Mouse (Mus musculus): ENCODE measurements around the gene Gm10644.
"Not testable (repeated sequence)": the region's sequence is repeated elsewhere in the genome, so short reads cannot be mapped to it uniquely, and the experiment has no call there.

The Gm10644 gene

DNA sequence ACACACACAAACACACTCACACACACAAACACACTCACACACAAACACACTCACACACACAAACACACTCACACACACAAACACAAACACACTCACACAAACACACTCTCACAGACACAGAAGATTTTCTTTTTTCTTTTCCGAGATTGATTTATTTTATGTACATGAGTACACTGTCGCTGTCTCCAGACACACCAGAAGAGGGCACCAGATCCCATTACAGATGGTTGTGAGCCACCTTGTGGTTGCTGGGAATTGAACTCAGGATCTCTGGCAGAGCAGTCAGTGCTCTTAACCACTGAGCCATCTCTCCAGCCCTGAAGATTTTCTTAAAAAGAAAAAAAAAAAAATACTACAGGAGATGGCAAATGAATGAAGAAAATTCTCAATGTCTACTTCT, 28.2 kb upstream of the Gm10644 start:
- not testable (repeated sequence) for H3K4me3 ChIP-seq (replicated peaks; ENCODE audit: low read length); H3K27me3 ChIP-seq (ENCODE audit: insufficient read depth, low read length); H3K9me3 ChIP-seq (ENCODE audit: low read length); H3K4me1 ChIP-seq (replicated peaks; ENCODE audit: low read depth, low read length)
- H3K36me3 ChIP-seq (ENCODE audit: insufficient read depth, low read length): peaks cover 76% of the 10 kb centered on the region
- peak; percentile 20 for TF ChIP-seq CTCF (conservative IDR thresholded peaks at IDR 0.05; ENCODE audit: low read length)

- H3K36me3 ChIP-seq (ENCODE audit: insufficient read depth, low read length): peaks cover 68% of the 10 kb centered on the region
- H3K4me3 ChIP-seq (replicated peaks; ENCODE audit: low read length): no peak overlapping the region
- TF ChIP-seq NANOG (IDR thresholded peaks at IDR 0.05; ENCODE audit: borderline replicate concordance, low read length) (no peak), POU5F1 (IDR thresholded peaks at IDR 0.05; ENCODE audit: borderline replicate concordance, low read length) (no peak), CTCF (conservative IDR thresholded peaks at IDR 0.05; ENCODE audit: low read length) (no peak)
- no peaks in the 10 kb centered on the region for H3K9me3 ChIP-seq (ENCODE audit: low read length)
- H3K4me1 ChIP-seq (replicated peaks; ENCODE audit: low read depth, low read length): peaks cover 10% of the 10 kb centered on the region
- no peaks in the 10 kb centered on the region for H3K27me3 ChIP-seq (ENCODE audit: insufficient read depth, low read length)
Observed at GRCm38 (mm10) chr8:83982449-83982848, 27.4 kb upstream of the Gm10644 start.

DNA sequence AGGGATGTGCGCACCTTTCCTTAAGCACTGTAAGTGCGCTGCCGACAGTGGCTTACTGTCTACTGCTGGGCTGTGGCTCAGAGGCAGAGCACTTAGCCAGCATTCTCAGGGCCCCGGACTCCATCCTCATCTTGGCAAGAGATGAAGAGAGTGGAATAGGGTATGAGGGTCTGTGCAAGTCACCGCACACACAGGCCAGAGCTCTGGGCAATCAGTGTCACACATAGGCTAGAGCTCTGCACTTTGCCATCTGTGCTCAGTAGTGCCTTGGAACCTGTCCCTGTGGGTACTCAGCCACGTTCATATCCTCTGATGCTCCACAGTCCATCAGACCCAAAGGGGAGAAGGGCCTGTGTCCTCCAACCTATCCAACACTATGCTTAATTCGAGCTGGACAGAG, 26.5 kb upstream of the Gm10644 start:
- peaks cover 61% of the 10 kb centered on the region for H3K36me3 ChIP-seq (ENCODE audit: insufficient read depth, low read length)
- H3K4me3 ChIP-seq (replicated peaks; ENCODE audit: low read length): no peak overlapping the region
- TF ChIP-seq CTCF (conservative IDR thresholded peaks at IDR 0.05; ENCODE audit: low read length) (no peak), POU5F1 (IDR thresholded peaks at IDR 0.05; ENCODE audit: borderline replicate concordance, low read length) (no peak), NANOG (IDR thresholded peaks at IDR 0.05; ENCODE audit: borderline replicate concordance, low read length) (no peak)
- peaks cover 17% of the 10 kb centered on the region for H3K4me1 ChIP-seq (replicated peaks; ENCODE audit: low read depth, low read length)
- H3K27me3 ChIP-seq (ENCODE audit: insufficient read depth, low read length): no peaks in the 10 kb centered on the region
- no peaks in the 10 kb centered on the region for H3K9me3 ChIP-seq (ENCODE audit: low read length)

GRCm38 (mm10) chr8:83980845-83981244, 25.8 kb upstream of the Gm10644 start:
- Histone ChIP-seq H3K9me3 (ENCODE audit: low read length) (no peaks in the 10 kb centered on the region), H3K4me3 (replicated peaks; ENCODE audit: low read length) (no peak overlapping the region), H3K36me3 (ENCODE audit: insufficient read depth, low read length) (peaks cover 54% of the 10 kb centered on the region), H3K4me1 (replicated peaks; ENCODE audit: low read depth, low read length) (peaks cover 17% of the 10 kb centered on the region), H3K27me3 (ENCODE audit: insufficient read depth, low read length) (no peaks in the 10 kb centered on the region)
- TF ChIP-seq NANOG (IDR thresholded peaks at IDR 0.05; ENCODE audit: borderline replicate concordance, low read length) (no peak), CTCF (conservative IDR thresholded peaks at IDR 0.05; ENCODE audit: low read length) (no peak), POU5F1 (IDR thresholded peaks at IDR 0.05; ENCODE audit: borderline replicate concordance, low read length) (no peak)

DNA sequence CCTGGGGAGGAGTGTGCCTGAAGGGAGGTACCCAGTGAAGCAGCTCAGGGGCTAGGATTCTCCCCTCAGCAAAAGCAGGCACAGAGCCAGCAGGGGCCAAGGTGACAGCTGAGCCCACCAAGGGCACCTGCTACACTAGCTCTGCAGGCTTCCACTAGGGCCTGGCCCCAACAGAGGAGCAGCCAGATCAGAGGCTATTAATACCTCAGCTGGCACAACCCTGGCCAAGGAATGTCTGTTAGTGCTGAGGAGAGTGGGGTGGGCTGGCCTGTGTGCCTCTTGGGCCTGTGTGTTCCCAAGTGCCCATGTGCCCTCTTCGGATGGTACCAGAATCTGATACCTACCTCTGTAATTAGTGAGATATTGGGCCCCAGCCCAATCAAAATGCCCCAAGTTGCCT, 25.2 kb upstream of the Gm10644 start:
- TF ChIP-seq NANOG (IDR thresholded peaks at IDR 0.05; ENCODE audit: borderline replicate concordance, low read length) (no peak), POU5F1 (IDR thresholded peaks at IDR 0.05; ENCODE audit: borderline replicate concordance, low read length) (no peak), CTCF (conservative IDR thresholded peaks at IDR 0.05; ENCODE audit: low read length) (no peak)
- peaks cover 51% of the 10 kb centered on the region for H3K36me3 ChIP-seq (ENCODE audit: insufficient read depth, low read length)
- H3K4me3 ChIP-seq (replicated peaks; ENCODE audit: low read length): no peak overlapping the region
- peaks cover 17% of the 10 kb centered on the region for H3K4me1 ChIP-seq (replicated peaks; ENCODE audit: low read depth, low read length)
- no peaks in the 10 kb centered on the region for H3K27me3 ChIP-seq (ENCODE audit: insufficient read depth, low read length)
- no peaks in the 10 kb centered on the region for H3K9me3 ChIP-seq (ENCODE audit: low read length)

DNA sequence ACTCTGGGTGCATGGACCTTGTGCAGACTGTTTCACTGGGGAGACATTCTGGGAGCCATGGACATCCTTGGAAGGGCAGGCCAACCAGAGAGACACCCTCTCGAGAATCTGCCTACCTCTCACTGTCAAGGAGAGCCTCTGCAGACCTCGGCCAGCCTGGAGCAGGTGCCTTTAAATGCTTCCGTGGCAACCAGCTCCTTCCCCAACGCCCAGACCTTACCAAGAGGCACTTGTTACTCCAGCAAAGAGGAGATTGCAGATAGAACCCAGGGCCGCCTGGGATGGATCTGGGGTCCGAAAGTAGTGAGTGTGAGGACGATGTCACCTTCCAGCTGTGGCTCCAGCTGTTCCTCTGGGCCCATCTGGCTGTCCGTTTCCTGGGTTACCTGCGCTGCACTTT, 23.2 kb upstream of the Gm10644 start:
- no peaks in the 10 kb centered on the region for H3K27me3 ChIP-seq (ENCODE audit: insufficient read depth, low read length)
- H3K4me1 ChIP-seq (replicated peaks; ENCODE audit: low read depth, low read length): peaks cover 33% of the 10 kb centered on the region
- no peaks in the 10 kb centered on the region for H3K9me3 ChIP-seq (ENCODE audit: low read length)
- H3K4me3 ChIP-seq (replicated peaks; ENCODE audit: low read length): no peak overlapping the region
- no peak for TF ChIP-seq CTCF (conservative IDR thresholded peaks at IDR 0.05; ENCODE audit: low read length)
- no peak for TF ChIP-seq POU5F1 (IDR thresholded peaks at IDR 0.05; ENCODE audit: borderline replicate concordance, low read length)
- no peak for TF ChIP-seq NANOG (IDR thresholded peaks at IDR 0.05; ENCODE audit: borderline replicate concordance, low read length)
- peaks cover 34% of the 10 kb centered on the region for H3K36me3 ChIP-seq (ENCODE audit: insufficient read depth, low read length)

DNA sequence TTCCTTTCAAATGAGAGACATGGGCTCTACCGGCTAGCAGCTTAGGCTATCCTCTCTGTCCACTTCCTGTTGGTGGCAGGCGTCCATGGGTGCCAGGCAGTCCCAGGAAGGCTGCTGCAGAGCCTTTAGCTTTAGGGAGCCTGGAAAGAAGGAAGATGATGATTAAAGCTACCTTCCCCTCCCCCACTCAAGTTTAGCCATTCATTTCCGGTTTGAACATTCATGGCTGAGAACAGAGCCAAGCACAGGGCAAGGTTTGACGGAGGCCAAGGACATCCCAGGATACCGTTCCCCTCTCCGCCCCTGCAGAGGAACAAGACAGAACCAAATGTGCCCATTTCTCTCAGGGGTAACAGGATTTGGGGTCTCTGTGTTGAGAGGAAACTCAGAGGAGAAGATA, 22.6 kb upstream of the Gm10644 start:
- Histone ChIP-seq H3K36me3 (ENCODE audit: insufficient read depth, low read length) (peaks cover 33% of the 10 kb centered on the region), H3K9me3 (ENCODE audit: low read length) (no peaks in the 10 kb centered on the region), H3K4me1 (replicated peaks; ENCODE audit: low read depth, low read length) (peaks cover 33% of the 10 kb centered on the region), H3K4me3 (replicated peaks; ENCODE audit: low read length) (no peak overlapping the region), H3K27me3 (ENCODE audit: insufficient read depth, low read length) (no peaks in the 10 kb centered on the region)
- TF ChIP-seq NANOG (IDR thresholded peaks at IDR 0.05; ENCODE audit: borderline replicate concordance, low read length) (no peak), POU5F1 (IDR thresholded peaks at IDR 0.05; ENCODE audit: borderline replicate concordance, low read length) (no peak), CTCF (conservative IDR thresholded peaks at IDR 0.05; ENCODE audit: low read length) (no peak)

DNA sequence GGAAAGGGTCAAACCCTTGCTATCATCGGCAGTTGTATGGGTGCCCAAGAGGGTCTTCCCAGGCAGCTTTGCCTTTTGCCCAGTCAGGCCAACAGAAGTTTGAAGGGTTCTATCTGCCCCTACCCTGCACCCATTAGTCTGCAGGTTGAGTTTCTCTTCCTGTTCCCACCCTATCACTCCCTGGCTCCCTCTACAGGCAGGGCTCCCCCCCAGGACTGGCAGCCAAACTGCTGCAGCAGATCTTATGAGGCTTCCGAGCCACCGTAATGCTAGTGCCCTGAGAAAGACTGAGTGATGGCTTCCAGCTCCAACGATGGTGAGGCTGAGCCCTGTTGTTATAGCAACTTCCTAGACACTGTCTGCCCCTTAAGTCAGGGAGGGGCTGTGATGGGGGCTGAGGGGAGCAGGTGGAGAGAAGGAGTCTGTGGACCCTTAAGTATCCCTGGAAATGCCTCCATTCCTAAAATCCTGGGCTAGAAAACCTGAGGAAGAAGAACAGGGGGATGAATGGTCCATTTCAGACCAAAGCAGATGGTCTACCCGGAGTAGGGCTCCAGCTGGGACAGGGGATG, 21.9 kb upstream of the Gm10644 start:
- H3K36me3 ChIP-seq (ENCODE audit: insufficient read depth, low read length): peaks cover 28% of the 10 kb centered on the region
- H3K4me3 ChIP-seq (replicated peaks; ENCODE audit: low read length): no peak overlapping the region
- TF ChIP-seq POU5F1 (IDR thresholded peaks at IDR 0.05; ENCODE audit: borderline replicate concordance, low read length) (no peak), CTCF (conservative IDR thresholded peaks at IDR 0.05; ENCODE audit: low read length) (peak; percentile 18; the same call in 1 of the 2 replicates)
- peaks cover 35% of the 10 kb centered on the region for H3K4me1 ChIP-seq (replicated peaks; ENCODE audit: low read depth, low read length)
- no peaks in the 10 kb centered on the region for H3K9me3 ChIP-seq (ENCODE audit: low read length)
- no peaks in the 10 kb centered on the region for H3K27me3 ChIP-seq (ENCODE audit: insufficient read depth, low read length)

DNA sequence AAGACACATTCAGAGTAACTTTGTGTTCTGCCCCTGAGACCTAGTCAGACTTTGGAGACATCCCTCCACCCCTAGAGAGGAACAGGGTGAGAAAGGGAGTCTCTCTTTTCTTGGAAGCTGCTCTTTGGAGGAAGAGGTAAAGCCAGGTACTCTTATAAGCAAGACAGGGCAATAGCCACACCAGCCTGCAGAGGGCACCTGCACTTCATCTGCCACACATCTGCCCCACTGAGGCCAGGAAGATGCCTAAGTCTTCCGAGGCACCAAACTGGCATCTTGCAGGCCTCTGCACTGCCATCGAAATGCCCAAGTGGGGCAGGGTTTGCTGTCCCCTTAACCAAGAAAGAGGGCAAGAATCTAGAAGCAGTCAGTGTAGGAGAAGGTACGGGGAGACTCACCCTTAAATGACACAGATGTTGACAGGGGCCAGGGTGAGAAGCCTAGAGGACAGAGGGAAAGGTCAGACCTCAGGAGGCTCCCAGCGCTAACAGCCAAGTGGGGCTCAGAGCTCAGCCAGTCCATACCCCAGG, 21.2 kb upstream of the Gm10644 start:
- Histone ChIP-seq H3K4me3 (replicated peaks; ENCODE audit: low read length) (no peak overlapping the region), H3K36me3 (ENCODE audit: insufficient read depth, low read length) (peaks cover 24% of the 10 kb centered on the region), H3K27me3 (ENCODE audit: insufficient read depth, low read length) (no peaks in the 10 kb centered on the region), H3K4me1 (replicated peaks; ENCODE audit: low read depth, low read length) (peaks cover 42% of the 10 kb centered on the region), H3K9me3 (ENCODE audit: low read length) (no peaks in the 10 kb centered on the region)
- TF ChIP-seq POU5F1 (IDR thresholded peaks at IDR 0.05; ENCODE audit: borderline replicate concordance, low read length) (no peak), CTCF (conservative IDR thresholded peaks at IDR 0.05; ENCODE audit: low read length) (peak; percentile 25; the same call in 1 of the 2 replicates)
